Mouse (Mus musculus): Measurements from ENCODE around the gene Cldn14.

DNA sequence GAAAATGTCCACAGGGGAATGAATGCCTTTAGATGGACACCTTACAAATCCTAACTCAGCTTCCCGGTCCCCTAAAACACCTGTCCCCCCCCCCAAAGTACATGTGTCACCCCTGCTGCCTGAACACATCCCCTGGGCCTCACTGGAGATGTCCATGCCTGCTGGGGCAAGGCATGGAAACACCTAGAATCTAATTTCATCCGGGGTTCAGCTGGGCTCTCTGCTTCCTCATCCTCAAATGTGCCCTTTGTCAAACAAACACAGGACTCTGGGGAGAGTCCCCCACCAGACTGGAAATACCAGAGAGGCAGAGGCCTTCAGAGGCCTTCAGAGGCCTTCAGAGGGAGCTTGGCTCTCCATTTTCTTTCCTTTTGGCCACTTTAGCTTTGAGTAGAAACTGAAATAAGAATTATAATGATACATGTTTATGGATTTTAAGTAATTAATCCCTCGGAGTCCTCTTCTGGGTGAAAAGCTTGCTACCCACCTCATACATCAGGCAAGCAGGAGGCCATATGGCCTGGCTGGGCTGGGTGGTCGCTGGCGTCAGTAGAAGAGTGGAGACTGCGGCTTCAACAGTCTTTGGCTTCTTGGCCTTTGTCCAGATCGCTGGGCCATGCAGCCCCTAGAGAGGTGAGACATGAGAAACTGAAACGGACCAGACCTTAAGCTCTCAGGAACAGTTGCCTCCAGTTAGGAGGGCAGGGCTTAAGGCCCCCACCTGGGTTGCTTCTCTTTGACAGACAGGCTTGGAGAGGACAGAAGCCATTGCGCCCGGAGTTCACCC lies 66.7 kb downstream of the Cldn14 start:
- no peak for TF ChIP-seq MAFK (IDR thresholded peaks at IDR 0.05; ENCODE audit: insufficient read depth, low read depth, low read length)
- TF ChIP-seq ZC3H11A (IDR thresholded peaks at IDR 0.05; ENCODE audit: borderline replicate concordance, low read depth, low read length) = no peak
- no peak for TF ChIP-seq CHD2 (IDR thresholded peaks at IDR 0.05; ENCODE audit: low read depth, low read length)
- TF ChIP-seq HCFC1 (IDR thresholded peaks at IDR 0.05; ENCODE audit: borderline replicate concordance, insufficient read depth, low read length) = no peak

Data from ES-E14 (cell line).